Mouse (Mus musculus) midbrain, embryonic 15.5 days (tissue): ENCODE results near the gene Fam25c. TPM values are rescaled to one million over a fixed set of nuclear protein-coding genes. Genes with fewer than 3 reads are reported as not detected.
"Not testable (repeated sequence)": the region's sequence is repeated elsewhere in the genome, so short reads cannot be mapped to it uniquely, and the experiment has no call there.

Experiments
- ATAC-seq: fragments of 200-750 bp; cut with Nextera tagmentation; replicated peaks from 2 replicates; pipeline ENCODE4 v1.8.0; 2017; ENCODE audit warnings: moderate TSS enrichment
- H3K27ac ChIP-seq: fragments of 300-500 bp; sonication (generic); 2 replicates; pipeline ENCODE4 v1.5.1; 2015; ENCODE audit warnings: mild to moderate bottlenecking, inconsistent platforms
- H3K27me3 ChIP-seq: fragments of 300-500 bp; sonication (generic); replicated peaks from 2 replicates; pipeline ENCODE4 v1.6.1; 2015; ENCODE audit warnings: inconsistent platforms
- H3K36me3 ChIP-seq: fragments of 300-500 bp; sonication (generic); replicated peaks from 2 replicates; pipeline ENCODE4 v1.6.1; 2015; ENCODE audit warnings: inconsistent platforms
- H3K4me1 ChIP-seq: fragments of 300-500 bp; sonication (generic); 2 replicates; pipeline ENCODE4 v1.6.1; 2015; ENCODE audit warnings: inconsistent platforms
- H3K4me2 ChIP-seq: fragments of 300-500 bp; sonication (generic); 2 replicates; pipeline ENCODE4 v1.6.1; 2015; ENCODE audit warnings: inconsistent platforms, mild to moderate bottlenecking, moderate library complexity
- H3K4me3 ChIP-seq: fragments of 300-500 bp; sonication (generic); 2 replicates; pipeline ENCODE4 v1.5.1; 2015; ENCODE audit warnings: mild to moderate bottlenecking, inconsistent platforms
- H3K9ac ChIP-seq: fragments of 300-500 bp; sonication (generic); 2 replicates; pipeline ENCODE4 v1.6.1; 2015; ENCODE audit warnings: mild to moderate bottlenecking, inconsistent platforms
- H3K9me3 ChIP-seq: fragments of 300-500 bp; sonication (generic); 2 replicates; pipeline ENCODE4 v1.6.1; 2016; ENCODE audit warnings: inconsistent platforms
- WGBS: fragments of 180-500 bp; shearing (Covaris S2); methylation state at CpG from one replicate; pipeline ENCODE4 v1.1.7; 2015; ENCODE audit warnings: mixed read lengths; 5-methylcytosine and 5-hydroxymethylcytosine counted together
- polyA plus RNA-seq: library from polyadenylated mRNA; unstranded; fragments of >200 nt; fragmentation: Nextera tagmentation; extraction: Ambion mirVana; gene quantifications from 2 replicates; pipeline ENCODE4 v1.2.1, GENCODE M21; 2015

The Fam25c gene
- polyA plus RNA-seq, 1 experiment from 2014 or later = not detected

DNA sequence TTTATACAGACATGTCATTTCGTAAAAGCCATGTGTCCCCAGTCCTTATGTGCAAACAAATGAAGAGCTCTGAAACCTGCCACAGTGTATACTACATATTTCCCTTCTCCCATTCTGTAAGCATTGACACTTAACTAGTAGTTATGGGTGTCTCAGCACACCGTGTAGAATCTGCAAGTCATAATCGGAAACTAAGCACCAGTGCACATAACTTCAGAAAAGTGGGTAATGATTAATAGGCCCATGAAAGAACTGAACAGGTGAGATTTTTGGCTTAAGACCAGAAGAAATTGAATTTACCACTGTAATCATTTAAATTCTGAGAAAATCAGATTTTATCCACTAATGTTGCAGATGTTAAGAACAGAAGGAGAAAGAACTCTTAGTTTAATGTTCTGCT lies 40.4 kb downstream of the Fam25c start:
- Histone ChIP-seq H3K4me1 (peaks cover 28% of the 10 kb centered on the region), H3K9me3 (no peaks in the 10 kb centered on the region), H3K4me2 (no peak overlapping the region), H3K27me3 (no peaks in the 10 kb centered on the region), H3K9ac (no peak overlapping the region), H3K27ac (no peak overlapping the region), H3K36me3 (0 out of 2 replicates have a peak, but pooled peaks cover 2% of the 10 kb centered on the region), H3K4me3 (no peak overlapping the region)
- ATAC-seq = no peak
- WGBS = 87% methylated on average over 3 of the region's 3 CpGs

DNA sequence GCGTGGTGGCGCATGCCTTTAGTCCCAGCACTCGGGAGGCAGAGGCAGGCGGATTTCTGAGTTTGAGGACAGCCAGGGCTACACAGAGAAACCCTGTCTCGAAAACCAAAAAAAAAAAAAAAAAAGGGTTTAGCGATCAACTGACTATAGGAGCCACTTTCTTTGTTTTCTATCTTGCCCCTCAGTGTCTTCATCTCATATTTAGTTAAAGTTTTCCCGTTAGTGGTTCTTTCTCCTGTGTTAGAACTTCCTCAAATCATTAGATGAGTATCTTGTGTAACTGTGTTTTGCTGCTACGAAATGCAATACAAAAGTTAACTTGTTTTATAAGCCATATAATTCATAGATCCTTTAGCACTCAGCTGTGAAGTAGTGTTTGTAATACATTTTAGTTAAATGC lies 40.9 kb downstream of the Fam25c start:
- not testable (repeated sequence) for H3K27ac ChIP-seq, H3K4me2 ChIP-seq, H3K36me3 ChIP-seq, H3K9ac ChIP-seq, H3K27me3 ChIP-seq, H3K4me3 ChIP-seq, ATAC-seq, H3K9me3 ChIP-seq
- H3K4me1 ChIP-seq = peaks cover 28% of the 10 kb centered on the region
- 89% methylated on average over 8 of the region's 8 CpGs for WGBS

DNA sequence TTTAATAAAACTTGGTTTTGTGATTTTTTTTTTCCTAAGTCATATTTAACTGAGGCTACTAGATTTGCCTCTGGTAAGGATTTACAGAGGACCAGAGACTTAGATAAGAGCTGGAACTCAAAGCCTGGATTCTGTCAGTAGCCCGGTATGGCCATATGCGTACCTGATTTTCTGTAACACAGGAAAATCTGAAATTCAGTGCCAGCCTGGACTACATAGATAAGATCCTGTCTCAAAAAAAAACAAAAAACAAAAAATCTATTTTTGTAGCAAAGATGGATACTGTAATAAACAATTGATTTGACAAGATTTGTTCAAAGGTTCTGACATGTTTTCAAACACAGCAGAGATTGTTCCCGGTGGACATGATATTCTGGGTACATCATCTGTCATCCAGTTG lies 41.6 kb downstream of the Fam25c start:
- Histone ChIP-seq H3K27me3 (no peaks in the 10 kb centered on the region), H3K36me3 (no peaks in the 10 kb centered on the region), H3K4me1 (peaks cover 28% of the 10 kb centered on the region), H3K4me2 (peak overlapping the region; percentile 85), H3K9ac (no peak overlapping the region), H3K4me3 (no peak overlapping the region), H3K9me3 (no peaks in the 10 kb centered on the region), H3K27ac (no peak overlapping the region)
- no peak for ATAC-seq
- 90% methylated on average over 3 of the region's 3 CpGs for WGBS

DNA sequence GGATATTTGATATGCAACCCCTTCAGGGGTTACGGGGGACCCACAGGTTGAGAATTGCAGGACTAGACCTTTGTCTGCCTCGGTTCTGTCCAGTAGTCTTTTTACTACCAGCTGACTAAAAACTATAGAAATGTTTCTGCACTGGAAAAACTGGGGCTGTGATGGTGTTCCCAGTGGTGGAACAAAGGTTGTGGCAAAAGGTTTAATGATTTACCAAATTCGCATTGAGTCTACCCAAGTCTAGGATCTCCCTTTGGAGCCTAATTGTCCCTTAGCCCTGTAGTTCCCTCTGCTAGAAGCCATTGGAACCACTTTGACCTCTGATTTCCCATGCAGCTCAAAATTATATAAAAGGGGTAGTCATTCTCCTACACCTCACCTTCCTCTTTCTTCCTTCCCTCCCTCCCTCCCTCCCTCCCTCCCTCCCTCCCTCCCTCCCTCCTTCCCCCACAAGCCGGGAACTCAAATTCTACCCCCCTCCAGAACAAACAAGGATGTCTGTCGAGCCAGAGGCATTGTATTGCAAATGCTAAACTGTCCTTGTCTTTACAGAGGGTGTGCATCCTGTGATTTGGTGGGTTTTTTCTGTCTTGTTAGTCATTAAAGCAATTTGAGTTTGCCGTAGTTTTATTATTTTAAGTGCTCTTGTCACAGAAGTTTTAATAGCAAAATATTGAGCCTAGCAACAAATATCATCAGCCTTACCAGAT lies 42.7 kb downstream of the Fam25c start:
- H3K9me3 ChIP-seq = no peaks in the 10 kb centered on the region
- H3K4me1 ChIP-seq = peaks cover 28% of the 10 kb centered on the region
- H3K27me3 ChIP-seq = no peaks in the 10 kb centered on the region
- peak overlapping the region; percentile 91 for H3K4me3 ChIP-seq
- H3K4me2 ChIP-seq = peak overlapping the region; percentile 85
- 13% methylated on average over 6 of the region's 6 CpGs for WGBS
- no peak for ATAC-seq
- peak overlapping the region; percentile 90; the same call in 1 of the 2 replicates for H3K9ac ChIP-seq
- H3K27ac ChIP-seq = no peak overlapping the region
- H3K36me3 ChIP-seq = no peaks in the 10 kb centered on the region

DNA sequence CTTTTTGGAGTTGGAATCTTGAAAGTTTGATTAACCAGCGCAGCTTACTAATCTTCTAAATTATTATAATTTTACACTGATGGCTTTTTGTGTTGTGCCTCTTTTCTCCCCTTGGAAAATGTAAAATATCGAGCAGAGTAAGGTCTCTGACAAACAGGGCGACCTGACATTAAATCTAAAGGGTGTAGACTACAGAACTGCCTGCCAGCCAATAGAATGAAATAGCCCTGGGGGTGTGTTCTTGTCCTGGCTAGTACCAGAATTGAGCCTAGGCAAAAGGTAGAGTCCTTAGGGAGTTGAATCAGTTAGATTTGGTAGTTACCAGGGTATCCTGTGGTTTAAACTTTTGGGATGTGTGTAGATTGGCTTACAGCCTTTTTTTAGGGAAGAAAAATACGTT lies 43.5 kb downstream of the Fam25c start:
- Histone ChIP-seq H3K9ac (peak overlapping the region; percentile 90), H3K4me3 (peak overlapping the region; percentile 91), H3K9me3 (no peaks in the 10 kb centered on the region), H3K36me3 (no peaks in the 10 kb centered on the region), H3K27ac (peak overlapping the region; percentile 97), H3K4me1 (peaks cover 28% of the 10 kb centered on the region), H3K4me2 (peak overlapping the region; percentile 85), H3K27me3 (no peaks in the 10 kb centered on the region)
- ATAC-seq = no peak
- 5% methylated on average over 4 of the region's 4 CpGs for WGBS

DNA sequence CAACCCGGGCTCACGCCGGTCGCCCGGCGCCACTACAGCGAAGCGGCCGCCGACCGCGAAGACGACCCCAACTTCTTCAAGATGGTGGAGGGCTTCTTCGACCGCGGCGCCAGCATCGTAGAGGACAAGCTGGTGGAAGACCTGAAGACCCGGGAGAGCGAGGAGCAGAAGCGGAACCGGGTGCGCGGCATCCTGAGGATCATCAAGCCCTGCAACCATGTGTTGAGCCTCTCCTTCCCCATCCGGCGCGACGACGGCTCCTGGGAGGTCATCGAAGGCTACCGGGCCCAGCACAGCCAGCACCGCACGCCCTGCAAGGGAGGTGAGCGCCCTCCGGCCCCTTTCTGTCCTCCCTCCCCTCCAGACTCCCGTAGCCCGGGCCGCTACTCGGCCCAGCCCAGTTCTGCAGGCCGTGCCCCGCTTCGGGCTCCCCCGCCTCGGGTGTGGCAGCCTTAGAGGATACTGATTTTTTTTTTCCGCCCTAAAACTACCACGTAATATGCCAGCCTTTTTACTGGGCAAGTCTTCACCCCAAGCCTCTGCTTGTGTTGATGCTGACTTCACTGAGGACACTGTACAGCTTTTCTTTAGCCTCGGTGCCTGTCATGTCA lies 44.1 kb downstream of the Fam25c start:
- Histone ChIP-seq H3K27ac (peak overlapping the region; percentile 97), H3K4me2 (peak overlapping the region; percentile 85), H3K4me1 (peaks cover 28% of the 10 kb centered on the region), H3K36me3 (no peaks in the 10 kb centered on the region), H3K9me3 (no peaks in the 10 kb centered on the region), H3K27me3 (no peaks in the 10 kb centered on the region), H3K4me3 (peak overlapping the region; percentile 91), H3K9ac (peak overlapping the region; percentile 90)
- 0% methylated on average over 46 of the region's 47 CpGs for WGBS
- ATAC-seq = peak; percentile 45

DNA sequence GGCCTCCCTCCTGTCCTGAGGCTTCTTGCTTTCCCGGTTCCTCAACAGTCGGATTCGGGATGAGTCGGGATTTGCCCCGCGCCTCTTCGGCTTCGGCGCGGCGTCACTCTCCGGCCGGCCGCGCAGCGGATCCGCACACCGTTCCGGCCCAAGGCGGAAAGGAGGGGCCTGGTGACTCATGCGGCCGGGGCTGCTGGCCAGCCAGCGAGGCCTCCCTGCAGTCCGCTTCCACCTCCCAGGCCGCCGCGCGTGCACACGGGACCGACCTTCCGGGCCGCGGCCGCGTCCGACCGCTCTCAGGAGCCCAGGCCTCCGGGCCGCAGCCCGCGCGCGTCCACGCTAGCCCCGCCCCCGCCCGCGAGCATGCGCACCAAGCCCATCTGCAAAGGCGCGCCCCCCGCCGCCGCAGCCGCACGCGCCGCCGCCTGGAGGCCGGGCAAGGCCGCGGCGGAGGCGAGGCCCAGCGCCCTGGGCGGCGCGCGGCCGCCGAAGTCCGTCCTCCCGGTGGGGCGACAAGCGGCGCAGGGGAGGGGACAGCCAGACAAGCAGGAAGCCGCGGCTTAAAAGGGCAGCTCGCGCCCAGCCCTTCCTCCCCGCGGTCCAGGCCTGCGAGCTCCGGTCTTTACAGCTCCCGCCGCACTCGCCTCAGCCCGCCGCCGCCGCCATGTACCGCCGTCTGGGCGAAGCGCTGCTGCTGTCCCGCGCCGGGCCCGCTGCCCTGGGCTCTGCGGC lies 44.8 kb downstream of the Fam25c start, which contains the start of the genes Shld2 and Glud1:
Shld2 (minus strand) TSS at position 260 of the 732 bp plus-strand sequence.
Glud1 (plus strand) TSS at position 494 of the 732 bp plus-strand sequence.
- Histone ChIP-seq H3K9ac (peak within 1 kb of the TSS; percentile 90), H3K27ac (peak within 1 kb of the TSS; percentile 97), H3K9me3 (no peaks in the 10 kb centered on the region), H3K4me1 (peaks cover 28% of the 10 kb centered on the region), H3K36me3 (no peaks in the 10 kb centered on the region), H3K27me3 (no peaks in the 10 kb centered on the region), H3K4me2 (peak within 1 kb of the TSS; percentile 85), H3K4me3 (peak within 1 kb of the TSS; percentile 91)
- under 1% methylated on average over 94 of the region's 100 CpGs for WGBS
- peak; percentile 95 for ATAC-seq

DNA sequence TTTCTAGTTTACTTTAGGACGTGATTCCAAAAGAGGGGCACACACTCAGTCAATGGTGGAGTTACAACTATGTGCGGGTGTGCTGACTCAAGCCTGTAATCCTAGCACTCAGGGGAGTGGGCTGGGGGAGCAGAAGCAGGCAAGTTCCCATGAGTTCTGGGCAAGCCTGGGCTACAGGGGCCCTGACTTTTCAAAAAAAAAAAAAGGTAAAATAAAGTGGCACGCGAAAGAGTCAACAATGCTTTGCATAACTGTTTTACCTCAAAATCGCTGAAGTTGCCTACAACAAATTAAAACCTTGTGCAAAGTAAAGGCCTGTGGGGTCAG lies 45.4 kb downstream of the Fam25c start:
- no peaks in the 10 kb centered on the region for H3K36me3 ChIP-seq
- WGBS = 15% methylated on average over 5 of the region's 5 CpGs
- no peaks in the 10 kb centered on the region for H3K27me3 ChIP-seq
- no peaks in the 10 kb centered on the region for H3K9me3 ChIP-seq
- H3K4me2 ChIP-seq = peak overlapping the region; percentile 85
- peak overlapping the region; percentile 91 for H3K4me3 ChIP-seq
- peak overlapping the region; percentile 97 for H3K27ac ChIP-seq
- peak overlapping the region; percentile 90 for H3K9ac ChIP-seq
- ATAC-seq = 0 out of 2 replicates have a peak, but pooled peaks have one; percentile 2
- peaks cover 23% of the 10 kb centered on the region for H3K4me1 ChIP-seq

DNA sequence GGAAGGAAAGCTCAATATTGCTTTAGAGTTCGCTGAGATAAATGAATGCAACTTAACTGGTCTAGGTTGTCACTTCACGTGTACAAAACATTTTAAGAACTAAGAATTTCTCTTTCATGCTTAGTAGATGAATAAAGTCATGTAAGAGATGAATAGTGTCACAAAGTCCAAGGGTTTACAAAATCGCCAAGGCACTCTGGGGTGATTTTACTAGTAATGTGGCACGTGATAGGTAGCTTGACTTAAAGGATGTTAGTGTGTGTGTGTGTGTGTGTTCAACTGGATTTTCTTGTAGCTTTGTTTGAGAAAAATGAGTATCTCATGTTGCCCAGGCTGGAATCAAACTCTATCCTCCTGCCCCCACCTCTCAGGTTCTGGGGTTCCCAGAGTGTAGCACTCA lies 46.0 kb downstream of the Fam25c start:
- Histone ChIP-seq H3K9me3 (no peaks in the 10 kb centered on the region), H3K4me1 (peaks cover 23% of the 10 kb centered on the region), H3K4me2 (no peak overlapping the region), H3K27ac (no peak overlapping the region), H3K27me3 (no peaks in the 10 kb centered on the region), H3K36me3 (no peaks in the 10 kb centered on the region), H3K9ac (no peak overlapping the region), H3K4me3 (no peak overlapping the region)
- ATAC-seq = no peak
- WGBS = 92% methylated on average over 4 of the region's 4 CpGs

DNA sequence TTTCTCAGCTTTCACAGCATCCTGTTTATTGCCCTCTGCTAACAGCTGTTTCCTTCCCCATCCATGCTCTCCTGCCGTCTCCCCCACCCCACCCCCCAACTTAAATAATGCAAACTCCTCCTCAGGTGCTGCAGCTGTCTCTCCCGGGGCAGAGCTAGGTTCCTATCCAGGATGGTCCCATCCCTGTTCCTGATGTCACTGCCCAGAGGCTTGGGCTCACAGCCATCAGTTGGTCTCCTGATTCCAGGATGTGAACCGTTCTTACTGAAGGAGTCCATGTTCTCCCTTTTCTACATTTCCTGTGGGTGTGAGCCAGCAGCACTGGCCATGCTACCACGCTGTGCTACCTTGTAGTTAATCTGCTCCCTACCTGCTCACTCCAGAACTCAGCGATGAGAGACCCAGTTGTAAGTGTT lies 52.0 kb downstream of the Fam25c start:
- Histone ChIP-seq H3K4me3 (no peak overlapping the region), H3K27ac (no peak overlapping the region), H3K4me2 (no peak overlapping the region), H3K9ac (no peak overlapping the region), H3K4me1 (no peaks in the 10 kb centered on the region), H3K27me3 (no peaks in the 10 kb centered on the region), H3K9me3 (no peaks in the 10 kb centered on the region), H3K36me3 (no peaks in the 10 kb centered on the region)
- WGBS = 56% methylated on average over 5 of the region's 5 CpGs
- no peak for ATAC-seq

DNA sequence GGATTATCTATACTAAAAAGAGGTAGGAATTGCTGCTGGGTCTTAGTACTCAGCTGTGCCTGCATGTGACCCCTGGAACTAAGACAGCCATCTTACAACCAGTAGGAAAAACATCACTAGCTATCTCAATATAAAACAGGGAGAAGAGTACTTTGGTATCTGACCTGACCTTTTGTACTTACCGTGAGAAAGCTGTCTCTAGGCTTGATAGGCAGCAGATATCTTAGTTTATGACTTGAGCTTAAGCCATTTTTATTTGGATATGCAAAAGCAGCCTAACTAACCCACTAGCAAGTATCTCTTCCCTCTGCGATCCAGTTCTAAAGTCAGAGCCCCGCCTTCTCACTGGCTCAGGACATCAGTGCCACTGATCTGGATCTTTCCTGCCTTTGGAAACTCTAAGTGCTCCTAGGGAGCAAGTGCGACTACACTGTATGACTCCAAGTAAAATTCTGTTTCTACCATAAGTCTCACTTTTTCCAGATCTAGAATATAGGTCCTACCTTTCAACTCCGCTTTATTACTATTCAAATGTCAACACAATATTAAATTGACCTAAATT lies 52.5 kb downstream of the Fam25c start:
- H3K4me2 ChIP-seq = no peak overlapping the region
- no peaks in the 10 kb centered on the region for H3K4me1 ChIP-seq
- no peak overlapping the region for H3K27ac ChIP-seq
- H3K9ac ChIP-seq = no peak overlapping the region
- no peaks in the 10 kb centered on the region for H3K27me3 ChIP-seq
- no peak for ATAC-seq
- 85% methylated on average over 5 of the region's 5 CpGs for WGBS
- no peaks in the 10 kb centered on the region for H3K36me3 ChIP-seq
- no peaks in the 10 kb centered on the region for H3K9me3 ChIP-seq
- H3K4me3 ChIP-seq = no peak overlapping the region
